Mouse (Mus musculus): Measurements from ENCODE around the gene Calr3. TPM values are rescaled to one million over a fixed set of nuclear protein-coding genes. Genes with fewer than 3 reads are reported as not detected.

Gene Calr3
- polyA plus RNA-seq, 2 experiments, result 0.62 to 1.7 TPM

DNA sequence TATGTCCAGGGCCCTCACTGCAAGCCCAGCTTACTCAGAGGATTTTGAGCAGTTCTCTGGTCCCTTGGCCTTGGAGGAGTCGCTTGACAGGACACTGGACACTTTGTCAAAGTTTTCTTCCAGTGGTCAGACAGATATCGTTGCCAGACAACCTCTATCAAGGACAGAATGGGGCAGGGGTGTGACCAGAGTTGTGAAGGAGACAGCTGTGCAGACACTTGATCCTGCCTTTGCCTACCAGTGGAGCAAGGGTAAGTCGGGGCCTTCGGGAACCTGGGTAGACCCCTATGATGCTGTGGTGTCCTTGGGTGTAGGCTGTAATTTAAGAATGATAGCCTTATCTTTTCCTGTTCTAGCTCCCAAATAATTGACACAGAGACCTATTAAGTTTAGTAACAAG, 11.6 kb upstream of the Calr3 start:
- peaks cover 81% of the 10 kb centered on the region for H3K36me3 ChIP-seq (ENCODE audit: control insufficient read depth, insufficient read depth, low read length)
- WGBS, result 92% methylated on average over 4 of the region's 4 CpGs

DNA sequence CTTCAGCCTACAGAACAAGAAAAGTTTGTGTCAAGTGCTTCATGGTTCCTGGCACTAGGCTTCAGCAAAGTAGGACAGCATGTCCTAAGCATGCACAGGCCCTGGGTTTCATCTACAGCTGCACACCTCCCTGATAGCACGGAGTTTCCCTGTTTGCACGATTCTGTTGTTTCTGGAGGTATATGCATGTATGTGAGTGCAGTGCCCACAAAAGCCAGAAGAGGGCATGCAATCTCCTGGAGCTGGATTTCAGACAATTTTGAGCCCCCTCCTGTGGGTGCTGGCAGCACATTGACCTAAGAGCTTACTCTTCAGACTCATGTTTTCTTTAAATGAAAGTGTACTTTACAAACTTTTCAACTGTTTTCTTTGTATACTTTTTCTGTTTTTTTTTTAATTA, 10.2 kb upstream of the Calr3 start:
- H3K4me2 ChIP-seq (replicated peaks; ENCODE audit: low read depth, low read length, severe bottlenecking), result no peak overlapping the region
- WGBS, result 97% methylated on average over 2 of the region's 2 CpGs
- H3K27me3 ChIP-seq (ENCODE audit: control insufficient read depth, insufficient read depth, low read length), result no peaks in the 10 kb centered on the region
- no peak overlapping the region for H3K27ac ChIP-seq (replicated peaks; ENCODE audit: low read depth, low read length)
- no peak for ATAC-seq (ENCODE audit: low FRiP score, low read depth)
- H3K4me3 ChIP-seq (replicated peaks; ENCODE audit: low read length), result no peak overlapping the region
- TF ChIP-seq POLR2A (IDR thresholded peaks at IDR 0.05; ENCODE audit: borderline replicate concordance, extremely low read depth, insufficient read depth, insufficient read length), result no peak
- no peak overlapping the region for H3K9ac ChIP-seq (ENCODE audit: low read depth, low read length, severe bottlenecking)
- no peak for DNase-seq (ENCODE audit: low spot score)
- H3K9me3 ChIP-seq (ENCODE audit: control insufficient read depth, low read length), result 0 out of 2 replicates have a peak, but pooled peaks cover 7% of the 10 kb centered on the region
- no peaks in the 10 kb centered on the region for H3K4me1 ChIP-seq (ENCODE audit: control insufficient read depth, insufficient read depth, low read length)
- peaks cover 80% of the 10 kb centered on the region for H3K36me3 ChIP-seq (ENCODE audit: control insufficient read depth, insufficient read depth, low read length)

More for the DNA sequence above, 11.6 kb upstream of the Calr3 start:
- H3K4me3 ChIP-seq (replicated peaks; ENCODE audit: low read length), result no peak overlapping the region
- no peaks in the 10 kb centered on the region for H3K4me1 ChIP-seq (ENCODE audit: control insufficient read depth, insufficient read depth, low read length)
- no peaks in the 10 kb centered on the region for H3K27me3 ChIP-seq (ENCODE audit: control insufficient read depth, insufficient read depth, low read length)
- H3K4me2 ChIP-seq (replicated peaks; ENCODE audit: low read depth, low read length, severe bottlenecking), result no peak overlapping the region
- no peak overlapping the region for H3K27ac ChIP-seq (replicated peaks; ENCODE audit: low read depth, low read length)
- no peak for TF ChIP-seq POLR2A (IDR thresholded peaks at IDR 0.05; ENCODE audit: borderline replicate concordance, extremely low read depth, insufficient read depth, insufficient read length)
- 0 out of 2 replicates have a peak, but pooled peaks cover 7% of the 10 kb centered on the region for H3K9me3 ChIP-seq (ENCODE audit: control insufficient read depth, low read length)
- no peak for ATAC-seq (ENCODE audit: low FRiP score, low read depth)
- DNase-seq (ENCODE audit: low spot score), result no peak
- no peak overlapping the region for H3K9ac ChIP-seq (ENCODE audit: low read depth, low read length, severe bottlenecking)

DNA sequence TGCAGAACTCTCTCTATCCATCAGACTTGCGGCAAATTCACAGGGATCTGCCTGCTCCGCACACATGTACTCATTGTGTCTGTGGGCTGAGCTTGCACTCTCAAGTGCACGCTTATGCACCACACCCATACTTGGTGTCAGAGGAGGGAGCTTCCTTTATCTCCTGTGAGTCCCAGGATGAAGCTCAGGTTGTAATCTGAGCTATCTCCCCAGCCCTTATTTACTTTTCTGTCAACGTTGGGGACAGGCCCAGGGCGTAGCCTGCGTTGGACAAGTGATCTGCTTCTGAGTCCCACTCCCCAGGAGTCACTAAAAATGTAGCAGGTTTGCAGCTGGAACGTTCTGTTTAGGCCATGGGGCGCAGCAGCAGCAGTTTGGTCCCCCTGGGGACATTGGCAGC, 7.8 kb upstream of the Calr3 start:
- 0 out of 2 replicates have a peak, but pooled peaks cover 7% of the 10 kb centered on the region for H3K9me3 ChIP-seq (ENCODE audit: control insufficient read depth, low read length)
- no peaks in the 10 kb centered on the region for H3K4me1 ChIP-seq (ENCODE audit: control insufficient read depth, insufficient read depth, low read length)
- WGBS, result 81% methylated on average over 8 of the region's 8 CpGs
- no peaks in the 10 kb centered on the region for H3K27me3 ChIP-seq (ENCODE audit: control insufficient read depth, insufficient read depth, low read length)
- DNase-seq (ENCODE audit: low spot score), result no peak
- no peak for TF ChIP-seq POLR2A (IDR thresholded peaks at IDR 0.05; ENCODE audit: borderline replicate concordance, extremely low read depth, insufficient read depth, insufficient read length)
- H3K4me2 ChIP-seq (replicated peaks; ENCODE audit: low read depth, low read length, severe bottlenecking), result no peak overlapping the region
- H3K36me3 ChIP-seq (ENCODE audit: control insufficient read depth, insufficient read depth, low read length), result peaks cover 70% of the 10 kb centered on the region
- H3K4me3 ChIP-seq (replicated peaks; ENCODE audit: low read length), result no peak overlapping the region
- no peak overlapping the region for H3K27ac ChIP-seq (replicated peaks; ENCODE audit: low read depth, low read length)
- H3K9ac ChIP-seq (ENCODE audit: low read depth, low read length, severe bottlenecking), result no peak overlapping the region
- no peak for ATAC-seq (ENCODE audit: low FRiP score, low read depth)

- DNase-seq (ENCODE audit: low spot score), result no peak
- Histone ChIP-seq H3K9ac (ENCODE audit: low read depth, low read length, severe bottlenecking) (no peak overlapping the region), H3K4me3 (replicated peaks; ENCODE audit: low read length) (no peak overlapping the region), H3K36me3 (ENCODE audit: control insufficient read depth, insufficient read depth, low read length) (peaks cover 22% of the 10 kb centered on the region), H3K27me3 (ENCODE audit: control insufficient read depth, insufficient read depth, low read length) (no peaks in the 10 kb centered on the region), H3K9me3 (ENCODE audit: control insufficient read depth, low read length) (no peaks in the 10 kb centered on the region), H3K27ac (replicated peaks; ENCODE audit: low read depth, low read length) (no peak overlapping the region), H3K4me1 (ENCODE audit: control insufficient read depth, insufficient read depth, low read length) (no peaks in the 10 kb centered on the region), H3K4me2 (replicated peaks; ENCODE audit: low read depth, low read length, severe bottlenecking) (no peak overlapping the region)
- no peak for ATAC-seq (ENCODE audit: low FRiP score, low read depth)
- WGBS, result 95% methylated on average over 6 of the region's 6 CpGs
- TF ChIP-seq POLR2A (IDR thresholded peaks at IDR 0.05; ENCODE audit: borderline replicate concordance, extremely low read depth, insufficient read depth, insufficient read length), result no peak
Observed at GRCm38 (mm10) chr8:72445071-72445470, 1.4 kb upstream of the Calr3 start.

DNA sequence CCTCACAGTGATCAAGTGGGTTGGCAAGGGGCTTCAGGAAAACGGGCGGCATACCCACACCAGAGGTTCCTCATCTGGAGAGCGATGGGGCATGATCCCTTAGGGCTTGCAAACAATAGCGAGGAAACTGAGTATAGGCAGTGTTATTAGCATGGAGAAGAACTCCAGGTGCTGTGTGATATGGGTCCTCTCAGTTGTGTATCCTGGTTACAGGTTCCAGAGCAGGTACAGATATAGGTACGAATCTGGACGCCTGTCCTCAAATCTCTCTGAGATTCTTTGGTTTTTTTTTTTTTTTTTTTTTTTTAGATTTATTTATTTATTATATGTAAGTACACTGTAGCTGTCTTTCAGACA, 302 bp upstream of the Calr3 start:
- H3K27ac ChIP-seq (replicated peaks; ENCODE audit: low read depth, low read length), result no peak overlapping the region
- H3K4me3 ChIP-seq (replicated peaks; ENCODE audit: low read length), result peak overlapping the region; percentile 39
- H3K9me3 ChIP-seq (ENCODE audit: control insufficient read depth, low read length), result no peaks in the 10 kb centered on the region
- peak overlapping the region; percentile 72 for H3K4me2 ChIP-seq (replicated peaks; ENCODE audit: low read depth, low read length, severe bottlenecking)
- WGBS, result 34% methylated on average over 6 of the region's 6 CpGs
- no peak for DNase-seq (ENCODE audit: low spot score)
- H3K36me3 ChIP-seq (ENCODE audit: control insufficient read depth, insufficient read depth, low read length), result peaks cover 11% of the 10 kb centered on the region
- H3K9ac ChIP-seq (ENCODE audit: low read depth, low read length, severe bottlenecking), result peak overlapping the region; percentile 56
- H3K27me3 ChIP-seq (ENCODE audit: control insufficient read depth, insufficient read depth, low read length), result no peaks in the 10 kb centered on the region
- no peaks in the 10 kb centered on the region for H3K4me1 ChIP-seq (ENCODE audit: control insufficient read depth, insufficient read depth, low read length)
- no peak for TF ChIP-seq POLR2A (IDR thresholded peaks at IDR 0.05; ENCODE audit: borderline replicate concordance, extremely low read depth, insufficient read depth, insufficient read length)
- peak; percentile 41 for ATAC-seq (ENCODE audit: low FRiP score, low read depth)

Measured in limb, embryonic 14.5 days (tissue).